Mouse (Mus musculus): ENCODE data around the gene 2200002J24Rik. TPM values are rescaled to one million over a fixed set of nuclear protein-coding genes. Genes with fewer than 3 reads are reported as not detected.
"Not testable (repeated sequence)": the region's sequence is repeated elsewhere in the genome, so short reads cannot be mapped to it uniquely, and the experiment has no call there.

Gene 2200002J24Rik
- polyA plus RNA-seq, 1 experiment from 2014 or later: 0.58 TPM

GRCm38 (mm10) chr7:30719669-30720068 lies 20.9 kb downstream of the 2200002J24Rik start:
- ATAC-seq (ENCODE audit: insufficient read depth, low FRiP score, low TSS enrichment) (no peak), DNase-seq (ENCODE audit: low spot score) (no peak)
- Histone ChIP-seq H3K4me1 (ENCODE audit: control insufficient read depth, insufficient read depth, low read length) (no peaks in the 10 kb centered on the region; the same call in 1 of the 2 replicates), H3K4me3 (ENCODE audit: low read depth, low read length) (no peak overlapping the region), H3K36me3 (ENCODE audit: control insufficient read depth, insufficient read depth, low read length) (no peaks in the 10 kb centered on the region), H3K4me2 (ENCODE audit: low read depth) (no peak overlapping the region), H3K9ac (ENCODE audit: low read length) (no peak overlapping the region), H3K27ac (ENCODE audit: low read depth, low read length) (no peak overlapping the region), H3K9me3 (ENCODE audit: control insufficient read depth, low read length) (no peaks in the 10 kb centered on the region), H3K27me3 (ENCODE audit: control insufficient read depth, insufficient read depth, low read length) (0 out of 2 replicates have a peak, but pooled peaks cover 4% of the 10 kb centered on the region)
- WGBS: 92% methylated on average over 5 of the region's 5 CpGs

GRCm38 (mm10) chr7:30721286-30721685 lies 22.6 kb downstream of the 2200002J24Rik start:
- 0 out of 2 replicates have a peak, but pooled peaks cover 4% of the 10 kb centered on the region for H3K27me3 ChIP-seq (ENCODE audit: control insufficient read depth, insufficient read depth, low read length)
- WGBS: 83% methylated on average over 7 of the region's 7 CpGs
- H3K36me3 ChIP-seq (ENCODE audit: control insufficient read depth, insufficient read depth, low read length): no peaks in the 10 kb centered on the region
- ATAC-seq (ENCODE audit: insufficient read depth, low FRiP score, low TSS enrichment) (no peak), DNase-seq (ENCODE audit: low spot score) (no peak)
- no peak overlapping the region for H3K27ac ChIP-seq (ENCODE audit: low read depth, low read length)
- H3K9ac ChIP-seq (ENCODE audit: low read length): no peak overlapping the region
- no peaks in the 10 kb centered on the region; the same call in 1 of the 2 replicates for H3K4me1 ChIP-seq (ENCODE audit: control insufficient read depth, insufficient read depth, low read length)
- no peak overlapping the region for H3K4me2 ChIP-seq (ENCODE audit: low read depth)
- no peaks in the 10 kb centered on the region for H3K9me3 ChIP-seq (ENCODE audit: control insufficient read depth, low read length)
- no peak overlapping the region for H3K4me3 ChIP-seq (ENCODE audit: low read depth, low read length)

- ATAC-seq (ENCODE audit: insufficient read depth, low FRiP score, low TSS enrichment): no peak
- H3K9me3 ChIP-seq (ENCODE audit: control insufficient read depth, low read length): no peaks in the 10 kb centered on the region
- H3K4me2 ChIP-seq (ENCODE audit: low read depth): no peak overlapping the region
- peaks cover 3% of the 10 kb centered on the region for H3K4me1 ChIP-seq (ENCODE audit: control insufficient read depth, insufficient read depth, low read length)
- DNase-seq (ENCODE audit: low spot score): no peak
- no peaks in the 10 kb centered on the region for H3K27me3 ChIP-seq (ENCODE audit: control insufficient read depth, insufficient read depth, low read length)
- no peak overlapping the region for H3K9ac ChIP-seq (ENCODE audit: low read length)
- H3K4me3 ChIP-seq (ENCODE audit: low read depth, low read length): no peak overlapping the region
- no peaks in the 10 kb centered on the region; the same call in 1 of the 2 replicates for H3K36me3 ChIP-seq (ENCODE audit: control insufficient read depth, insufficient read depth, low read length)
- 79% methylated on average over 6 of the region's 6 CpGs for WGBS
- no peak overlapping the region for H3K27ac ChIP-seq (ENCODE audit: low read depth, low read length)
Observed at GRCm38 (mm10) chr7:30723274-30723953, 24.7 kb downstream of the 2200002J24Rik start.

GRCm38 (mm10) chr7:30728214-30728613 lies 29.5 kb downstream of the 2200002J24Rik start:
- DNase-seq (ENCODE audit: low spot score) (no peak), ATAC-seq (ENCODE audit: insufficient read depth, low FRiP score, low TSS enrichment) (no peak)
- Histone ChIP-seq H3K4me1 (ENCODE audit: control insufficient read depth, insufficient read depth, low read length) (peaks cover 14% of the 10 kb centered on the region), H3K27me3 (ENCODE audit: control insufficient read depth, insufficient read depth, low read length) (no peaks in the 10 kb centered on the region), H3K4me3 (ENCODE audit: low read depth, low read length) (peak overlapping the region; percentile 87), H3K27ac (ENCODE audit: low read depth, low read length) (no peak overlapping the region), H3K9ac (ENCODE audit: low read length) (no peak overlapping the region), H3K4me2 (ENCODE audit: low read depth) (peak overlapping the region; percentile 60), H3K9me3 (ENCODE audit: control insufficient read depth, low read length) (no peaks in the 10 kb centered on the region), H3K36me3 (ENCODE audit: control insufficient read depth, insufficient read depth, low read length) (no peaks in the 10 kb centered on the region; the same call in 1 of the 2 replicates)
- WGBS: 85% methylated on average over 6 of the region's 6 CpGs

GRCm38 (mm10) chr7:30728739-30729395 lies 30.1 kb downstream of the 2200002J24Rik start:
- peak overlapping the region; percentile 87 for H3K4me3 ChIP-seq (ENCODE audit: low read depth, low read length)
- peak overlapping the region; percentile 80 for H3K9ac ChIP-seq (ENCODE audit: low read length)
- H3K4me2 ChIP-seq (ENCODE audit: low read depth): peak overlapping the region; percentile 60
- ATAC-seq (ENCODE audit: insufficient read depth, low FRiP score, low TSS enrichment) (peak; percentile 59), DNase-seq (ENCODE audit: low spot score) (no peak)
- H3K9me3 ChIP-seq (ENCODE audit: control insufficient read depth, low read length): no peaks in the 10 kb centered on the region
- no peaks in the 10 kb centered on the region; the same call in 1 of the 2 replicates for H3K36me3 ChIP-seq (ENCODE audit: control insufficient read depth, insufficient read depth, low read length)
- 10% methylated on average over 26 of the region's 26 CpGs for WGBS
- H3K4me1 ChIP-seq (ENCODE audit: control insufficient read depth, insufficient read depth, low read length): peaks cover 14% of the 10 kb centered on the region
- H3K27me3 ChIP-seq (ENCODE audit: control insufficient read depth, insufficient read depth, low read length): no peaks in the 10 kb centered on the region
- H3K27ac ChIP-seq (ENCODE audit: low read depth, low read length): 0 out of 2 replicates have a peak overlapping the region, but pooled peaks have one; percentile 2

- Histone ChIP-seq H3K9me3 (ENCODE audit: control insufficient read depth, low read length) (no peaks in the 10 kb centered on the region), H3K27me3 (ENCODE audit: control insufficient read depth, insufficient read depth, low read length) (no peaks in the 10 kb centered on the region), H3K4me3 (ENCODE audit: low read depth, low read length) (peak within 1 kb of the TSS; percentile 87), H3K9ac (ENCODE audit: low read length) (peak within 1 kb of the TSS; percentile 80), H3K36me3 (ENCODE audit: control insufficient read depth, insufficient read depth, low read length) (no peaks in the 10 kb centered on the region; the same call in 1 of the 2 replicates), H3K27ac (ENCODE audit: low read depth, low read length) (peak within 1 kb of the TSS; percentile 77), H3K4me1 (ENCODE audit: control insufficient read depth, insufficient read depth, low read length) (peaks cover 14% of the 10 kb centered on the region), H3K4me2 (ENCODE audit: low read depth) (peak within 1 kb of the TSS; percentile 60)
- under 1% methylated on average over 60 of the region's 60 CpGs for WGBS
- DNase-seq (ENCODE audit: low spot score) (peak; percentile 95), ATAC-seq (ENCODE audit: insufficient read depth, low FRiP score, low TSS enrichment) (peak; percentile 98)
Observed at GRCm38 (mm10) chr7:30729396-30730063, 30.8 kb downstream of the 2200002J24Rik start, which contains the start of gene Tmem147. Gene Tmem147, minus strand, starts transcription at chr7:30729540.

- Histone ChIP-seq H3K4me3 (ENCODE audit: low read depth, low read length) (peak overlapping the region; percentile 87), H3K4me2 (ENCODE audit: low read depth) (peak overlapping the region; percentile 60), H3K4me1 (ENCODE audit: control insufficient read depth, insufficient read depth, low read length) (peaks cover 14% of the 10 kb centered on the region), H3K27ac (ENCODE audit: low read depth, low read length) (peak overlapping the region; percentile 77), H3K9ac (ENCODE audit: low read length) (peak overlapping the region; percentile 80)
- ATAC-seq (ENCODE audit: insufficient read depth, low FRiP score, low TSS enrichment); H3K36me3 ChIP-seq (ENCODE audit: control insufficient read depth, insufficient read depth, low read length); H3K27me3 ChIP-seq (ENCODE audit: control insufficient read depth, insufficient read depth, low read length); DNase-seq (ENCODE audit: low spot score); H3K9me3 ChIP-seq (ENCODE audit: control insufficient read depth, low read length): not testable (repeated sequence)
- 32% methylated on average over 11 of the region's 22 CpGs for WGBS
Observed at GRCm38 (mm10) chr7:30730064-30730722, 31.5 kb downstream of the 2200002J24Rik start.

- Histone ChIP-seq H3K27me3 (ENCODE audit: control insufficient read depth, insufficient read depth, low read length) (no peaks in the 10 kb centered on the region), H3K4me1 (ENCODE audit: control insufficient read depth, insufficient read depth, low read length) (no peaks in the 10 kb centered on the region), H3K4me3 (ENCODE audit: low read depth, low read length) (no peak overlapping the region), H3K9me3 (ENCODE audit: control insufficient read depth, low read length) (no peaks in the 10 kb centered on the region), H3K9ac (ENCODE audit: low read length) (no peak overlapping the region), H3K36me3 (ENCODE audit: control insufficient read depth, insufficient read depth, low read length) (peaks cover 6% of the 10 kb centered on the region; the same call in 1 of the 2 replicates), H3K4me2 (ENCODE audit: low read depth) (no peak overlapping the region), H3K27ac (ENCODE audit: low read depth, low read length) (no peak overlapping the region)
- WGBS: 86% methylated on average over 3 of the region's 3 CpGs
- ATAC-seq (ENCODE audit: insufficient read depth, low FRiP score, low TSS enrichment) (no peak), DNase-seq (ENCODE audit: low spot score) (no peak)
Observed at GRCm38 (mm10) chr7:30736211-30736610, 37.5 kb downstream of the 2200002J24Rik start.
